Mouse (Mus musculus): Measurements from ENCODE around the gene Hhip. TPM values are rescaled to one million over a fixed set of nuclear protein-coding genes. Genes with fewer than 3 reads are reported as not detected.
"Not testable (repeated sequence)": the region's sequence is repeated elsewhere in the genome, so short reads cannot be mapped to it uniquely, and the experiment has no call there.

Hhip gene
- polyA plus RNA-seq, 1 experiment from 2014 or later = 3.6 TPM

GRCm38 (mm10) chr8:79992121-79992848 is 65.5 kb downstream of the Hhip start:
- no peak overlapping the region for H3K27ac ChIP-seq
- 59% methylated on average over 9 of the region's 9 CpGs for WGBS
- H3K36me3 ChIP-seq = no peaks in the 10 kb centered on the region
- ATAC-seq (ENCODE audit: insufficient number of reproducible peaks, insufficient read depth, low FRiP score, low TSS enrichment, low read depth) = no peak
- no peak overlapping the region for H3K4me2 ChIP-seq
- no peaks in the 10 kb centered on the region for H3K9me3 ChIP-seq
- H3K27me3 ChIP-seq = no peaks in the 10 kb centered on the region
- no peak overlapping the region for H3K9ac ChIP-seq (replicated peaks)
- H3K4me3 ChIP-seq (replicated peaks) = no peak overlapping the region
- 0 out of 2 replicates have a peak, but pooled peaks cover 9% of the 10 kb centered on the region for H3K4me1 ChIP-seq (replicated peaks)

GRCm38 (mm10) chr8:79991420-79991819 is 66.4 kb downstream of the Hhip start:
- H3K36me3 ChIP-seq; H3K9ac ChIP-seq (replicated peaks); H3K27ac ChIP-seq; H3K4me3 ChIP-seq (replicated peaks); ATAC-seq (ENCODE audit: insufficient number of reproducible peaks, insufficient read depth, low FRiP score, low TSS enrichment, low read depth); H3K9me3 ChIP-seq; H3K4me2 ChIP-seq; H3K27me3 ChIP-seq; H3K4me1 ChIP-seq (replicated peaks): not testable (repeated sequence)
- WGBS = 76% methylated on average over 1 of the region's 2 CpGs

DNA sequence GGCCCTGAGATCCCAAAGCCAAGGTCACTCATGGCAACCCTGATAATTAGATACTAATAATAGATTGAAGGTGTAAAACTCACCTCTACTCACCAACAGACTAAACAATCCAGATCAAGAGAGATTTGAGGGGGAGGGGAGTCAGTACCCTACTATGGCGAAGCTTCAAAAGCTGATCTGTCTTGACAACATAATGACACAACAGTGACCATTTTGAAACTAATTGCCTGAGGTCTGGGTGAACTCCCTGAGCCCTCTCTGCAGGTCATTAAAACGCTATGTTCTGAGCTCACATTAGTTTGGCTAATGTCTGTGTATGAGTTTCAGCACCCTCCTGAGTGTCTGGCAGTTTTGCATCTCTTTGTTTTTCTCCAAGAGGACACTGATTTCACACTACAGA is 72.9 kb downstream of the Hhip start:
- Histone ChIP-seq H3K36me3 (no peaks in the 10 kb centered on the region), H3K4me2 (no peak overlapping the region), H3K4me1 (replicated peaks) (peaks cover 19% of the 10 kb centered on the region), H3K9ac (replicated peaks) (no peak overlapping the region), H3K9me3 (no peaks in the 10 kb centered on the region), H3K27ac (no peak overlapping the region), H3K4me3 (replicated peaks) (no peak overlapping the region), H3K27me3 (no peaks in the 10 kb centered on the region)
- WGBS = 30% methylated on average over 2 of the region's 2 CpGs
- no peak for ATAC-seq (ENCODE audit: insufficient number of reproducible peaks, insufficient read depth, low FRiP score, low TSS enrichment, low read depth)

DNA sequence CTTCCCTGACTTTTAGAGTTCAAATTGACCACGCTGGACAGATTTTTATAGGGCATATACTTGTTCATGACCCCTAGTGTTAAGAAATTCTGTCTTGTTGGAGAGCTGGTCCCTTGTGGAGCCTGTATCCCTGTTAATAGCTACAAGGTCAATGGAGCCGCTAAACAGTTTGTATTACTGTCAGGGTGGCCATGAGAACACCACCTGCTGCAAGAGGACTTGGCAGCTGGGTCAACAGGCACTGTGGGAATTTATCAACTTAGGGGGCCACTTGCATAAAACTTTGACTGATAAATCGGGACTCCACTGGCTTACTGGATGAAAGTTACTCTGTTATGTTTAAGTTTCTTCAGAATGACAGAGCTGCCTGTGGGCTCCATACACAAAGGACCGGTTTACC is 75.7 kb downstream of the Hhip start:
- WGBS = 37% methylated on average over 4 of the region's 4 CpGs
- Histone ChIP-seq H3K4me3 (replicated peaks) (no peak overlapping the region), H3K36me3 (no peaks in the 10 kb centered on the region), H3K27me3 (no peaks in the 10 kb centered on the region), H3K4me1 (replicated peaks) (peaks cover 19% of the 10 kb centered on the region), H3K4me2 (no peak overlapping the region), H3K9me3 (no peaks in the 10 kb centered on the region), H3K9ac (replicated peaks) (no peak overlapping the region), H3K27ac (no peak overlapping the region)
- ATAC-seq (ENCODE audit: insufficient number of reproducible peaks, insufficient read depth, low FRiP score, low TSS enrichment, low read depth) = no peak

DNA sequence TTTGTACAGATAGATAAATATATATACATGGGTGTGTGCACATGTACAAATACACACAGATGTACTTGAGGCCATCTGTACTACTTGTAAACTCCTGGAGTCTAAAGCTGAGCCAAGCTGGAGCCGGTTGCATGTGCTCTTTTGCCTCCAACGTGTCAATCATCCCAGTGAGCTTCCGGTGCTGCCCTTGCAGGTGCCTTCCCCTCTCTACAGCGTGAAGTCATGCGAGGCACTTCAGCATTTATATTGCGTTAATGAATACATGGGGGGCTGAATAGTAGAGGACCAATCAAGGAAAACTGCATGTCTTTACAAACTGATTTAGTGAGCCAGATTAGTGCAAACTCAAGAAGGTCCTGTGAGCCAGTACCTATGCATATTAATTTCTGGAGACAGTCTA is 91.6 kb downstream of the Hhip start:
- Histone ChIP-seq H3K27ac (no peak overlapping the region), H3K9ac (replicated peaks) (no peak overlapping the region), H3K36me3 (no peaks in the 10 kb centered on the region), H3K4me1 (replicated peaks) (no peaks in the 10 kb centered on the region), H3K27me3 (no peaks in the 10 kb centered on the region), H3K4me2 (no peak overlapping the region), H3K9me3 (no peaks in the 10 kb centered on the region), H3K4me3 (replicated peaks) (no peak overlapping the region)
- 85% methylated on average over 6 of the region's 6 CpGs for WGBS
- no peak for ATAC-seq (ENCODE audit: insufficient number of reproducible peaks, insufficient read depth, low FRiP score, low TSS enrichment, low read depth)

DNA sequence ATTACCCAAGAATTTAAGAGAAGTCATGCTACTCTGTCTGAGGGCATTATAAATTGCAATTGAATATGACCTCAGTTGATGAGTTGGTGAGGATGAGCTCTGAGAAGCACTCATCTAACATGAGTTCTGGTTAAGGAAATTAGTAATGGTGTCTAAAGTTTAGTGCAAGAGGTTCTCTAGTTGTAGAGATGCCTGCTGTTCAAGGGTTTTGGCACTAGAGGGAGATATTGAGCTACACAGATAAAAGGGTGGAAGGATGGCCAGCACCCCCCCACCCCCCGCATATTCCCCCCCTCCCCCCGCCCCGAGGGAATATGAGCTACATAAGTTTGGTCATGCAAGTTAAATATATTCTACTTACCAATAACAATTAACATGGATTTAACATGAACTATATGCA is 104.9 kb downstream of the Hhip start:
- Histone ChIP-seq H3K9me3 (no peaks in the 10 kb centered on the region), H3K36me3 (no peaks in the 10 kb centered on the region), H3K4me3 (replicated peaks) (no peak overlapping the region), H3K9ac (replicated peaks) (no peak overlapping the region), H3K27ac (no peak overlapping the region), H3K4me2 (no peak overlapping the region), H3K27me3 (peaks cover 9% of the 10 kb centered on the region), H3K4me1 (replicated peaks) (no peaks in the 10 kb centered on the region)
- no peak for ATAC-seq (ENCODE audit: insufficient number of reproducible peaks, insufficient read depth, low FRiP score, low TSS enrichment, low read depth)
- WGBS = 22% methylated on average over 3 of the region's 3 CpGs

GRCm38 (mm10) chr8:79950376-79950775 is 107.4 kb downstream of the Hhip start:
- Histone ChIP-seq H3K27ac (no peak overlapping the region), H3K9ac (replicated peaks) (no peak overlapping the region), H3K9me3 (no peaks in the 10 kb centered on the region), H3K4me1 (replicated peaks) (no peaks in the 10 kb centered on the region), H3K4me3 (replicated peaks) (no peak overlapping the region), H3K36me3 (no peaks in the 10 kb centered on the region), H3K27me3 (peaks cover 9% of the 10 kb centered on the region), H3K4me2 (no peak overlapping the region)
- 82% methylated on average over 3 of the region's 3 CpGs for WGBS
- no peak for ATAC-seq (ENCODE audit: insufficient number of reproducible peaks, insufficient read depth, low FRiP score, low TSS enrichment, low read depth)

GRCm38 (mm10) chr8:79945501-79946076 is 112.2 kb downstream of the Hhip start:
- no peaks in the 10 kb centered on the region for H3K4me1 ChIP-seq (replicated peaks)
- H3K27ac ChIP-seq = no peak overlapping the region
- WGBS = 53% methylated on average over 9 of the region's 9 CpGs
- H3K4me2 ChIP-seq = no peak overlapping the region
- no peaks in the 10 kb centered on the region for H3K36me3 ChIP-seq
- H3K27me3 ChIP-seq = peaks cover 16% of the 10 kb centered on the region
- ATAC-seq (ENCODE audit: insufficient number of reproducible peaks, insufficient read depth, low FRiP score, low TSS enrichment, low read depth) = peak; percentile 52; the same call in 1 of the 2 replicates
- no peak overlapping the region for H3K9ac ChIP-seq (replicated peaks)
- H3K4me3 ChIP-seq (replicated peaks) = no peak overlapping the region
- no peaks in the 10 kb centered on the region for H3K9me3 ChIP-seq

DNA sequence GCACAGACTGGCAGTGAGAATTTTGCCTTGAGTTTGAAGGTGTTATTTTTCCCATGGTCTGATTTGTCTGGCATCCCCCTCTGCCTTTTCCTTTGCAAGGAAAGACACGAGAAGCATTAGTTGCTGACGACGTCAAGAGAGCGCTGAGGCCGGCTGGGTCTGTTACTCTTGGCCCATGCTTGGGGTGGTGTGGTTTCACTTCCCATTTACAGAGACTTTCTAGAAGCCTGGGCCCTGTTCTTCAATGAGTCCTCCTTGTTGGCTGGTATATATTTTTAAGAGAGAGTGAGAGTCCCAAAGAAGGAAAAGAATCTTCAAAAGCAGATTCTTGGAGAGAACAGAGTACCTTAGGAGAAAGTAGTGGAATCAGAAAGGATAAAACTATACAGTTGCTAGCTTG is 116.7 kb downstream of the Hhip start:
- H3K27me3 ChIP-seq = 0 out of 2 replicates have a peak, but pooled peaks cover 7% of the 10 kb centered on the region
- no peaks in the 10 kb centered on the region for H3K36me3 ChIP-seq
- no peak overlapping the region for H3K27ac ChIP-seq
- H3K4me2 ChIP-seq = no peak overlapping the region
- ATAC-seq (ENCODE audit: insufficient number of reproducible peaks, insufficient read depth, low FRiP score, low TSS enrichment, low read depth) = no peak
- whole genome bisulfite sequencing = 96% methylated on average over 5 of the region's 5 CpGs
- H3K4me1 ChIP-seq (replicated peaks) = 0 out of 2 replicates have a peak, but pooled peaks cover 6% of the 10 kb centered on the region
- H3K9me3 ChIP-seq = 0 out of 2 replicates have a peak, but pooled peaks cover 2% of the 10 kb centered on the region
- H3K9ac ChIP-seq (replicated peaks) = no peak overlapping the region
- no peak overlapping the region for H3K4me3 ChIP-seq (replicated peaks)

DNA sequence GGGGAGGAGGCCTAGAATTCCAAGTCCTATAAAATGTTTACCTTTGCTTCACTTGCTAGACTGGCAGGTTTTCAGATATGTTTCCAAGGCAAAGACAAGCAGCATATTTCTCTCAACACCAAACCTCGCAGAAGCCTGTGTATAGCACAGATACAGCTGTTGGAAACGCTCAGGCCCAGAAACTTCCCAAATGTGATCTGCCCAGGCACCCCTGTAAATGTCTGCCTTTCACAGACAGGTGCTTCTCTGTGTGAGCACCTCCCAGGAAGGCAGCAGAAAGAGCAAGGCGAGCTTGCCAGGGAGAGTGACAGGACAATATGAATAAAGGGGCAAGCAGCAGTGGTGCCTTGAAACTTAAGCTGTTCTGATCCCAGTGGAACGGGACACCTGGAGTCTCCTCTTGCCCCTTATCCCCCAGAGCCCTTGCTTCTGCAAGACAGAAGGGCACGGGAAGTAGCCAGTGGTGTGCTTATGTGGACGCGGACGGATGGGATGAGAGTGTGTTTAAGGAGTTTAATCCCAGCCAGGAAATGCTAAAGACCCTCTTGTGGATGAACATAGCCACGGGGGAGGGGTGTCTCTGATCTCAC is 120.9 kb downstream of the Hhip start:
- no peak; the same call in 1 of the 2 replicates for ATAC-seq (ENCODE audit: insufficient number of reproducible peaks, insufficient read depth, low FRiP score, low TSS enrichment, low read depth)
- Histone ChIP-seq H3K36me3 (no peaks in the 10 kb centered on the region), H3K4me3 (replicated peaks) (no peak overlapping the region), H3K4me1 (replicated peaks) (0 out of 2 replicates have a peak, but pooled peaks cover 12% of the 10 kb centered on the region), H3K27me3 (no peaks in the 10 kb centered on the region), H3K9ac (replicated peaks) (no peak overlapping the region), H3K9me3 (0 out of 2 replicates have a peak, but pooled peaks cover 2% of the 10 kb centered on the region), H3K4me2 (no peak overlapping the region), H3K27ac (0 out of 2 replicates have a peak overlapping the region, but pooled peaks have one; percentile 23)
- WGBS = 63% methylated on average over 9 of the region's 9 CpGs

DNA sequence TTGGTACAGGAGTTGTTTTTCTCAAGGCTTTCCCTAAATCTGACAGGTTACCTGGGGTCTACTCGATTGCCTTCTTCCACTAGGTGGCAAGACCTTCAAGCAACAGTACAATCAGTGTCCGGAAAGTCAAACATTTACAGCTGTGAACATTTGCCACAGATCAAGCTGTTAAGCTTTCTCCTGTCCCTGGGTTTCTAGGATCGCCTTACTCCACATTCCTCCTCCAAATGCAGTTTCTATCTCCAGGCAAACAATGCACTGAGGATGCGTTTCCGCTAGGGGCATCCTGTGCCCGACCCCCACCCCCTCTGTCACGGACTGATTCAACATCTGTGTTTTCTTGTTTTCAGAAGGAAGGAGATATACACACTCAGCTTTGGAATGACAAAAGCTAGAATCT is 122.0 kb downstream of the Hhip start:
- no peak for ATAC-seq (ENCODE audit: insufficient number of reproducible peaks, insufficient read depth, low FRiP score, low TSS enrichment, low read depth)
- 0 out of 2 replicates have a peak, but pooled peaks cover 12% of the 10 kb centered on the region for H3K4me1 ChIP-seq (replicated peaks)
- H3K27ac ChIP-seq = no peak overlapping the region
- 52% methylated on average over 7 of the region's 7 CpGs for WGBS
- no peak overlapping the region for H3K4me3 ChIP-seq (replicated peaks)
- no peaks in the 10 kb centered on the region for H3K36me3 ChIP-seq
- no peak overlapping the region for H3K9ac ChIP-seq (replicated peaks)
- no peak overlapping the region for H3K4me2 ChIP-seq
- H3K27me3 ChIP-seq = no peaks in the 10 kb centered on the region
- 0 out of 2 replicates have a peak, but pooled peaks cover 2% of the 10 kb centered on the region for H3K9me3 ChIP-seq
